Mouse (Mus musculus) liver, embryonic 13.5 days (tissue): ENCODE results near the gene Esd. TPM values are rescaled to one million over a fixed set of nuclear protein-coding genes. Genes with fewer than 3 reads are reported as not detected.

ENCODE experiments used
- ATAC-seq: fragments of 200-750 bp; cut with Nextera tagmentation; 2 replicates; pipeline ENCODE4 v1.8.0; 2017; ENCODE audit warnings: low read depth, mild to moderate bottlenecking, moderate number of reproducible peaks, moderate library complexity
- DNase-seq: peaks from one replicate; pipeline ENCODE4 v3.0.0; 2022
- H3K27ac ChIP-seq: fragments of 300-500 bp; sonication (generic); 2 replicates; pipeline ENCODE4 v1.5.1; 2015; ENCODE audit warnings: moderate library complexity, mild to moderate bottlenecking, inconsistent platforms
- H3K27me3 ChIP-seq: fragments of 300-500 bp; sonication (generic); 2 replicates; pipeline ENCODE4 v1.6.1; 2015; ENCODE audit warnings: mild to moderate bottlenecking, inconsistent platforms
- H3K36me3 ChIP-seq: fragments of 300-500 bp; sonication (generic); 2 replicates; pipeline ENCODE4 v1.6.1; 2015; ENCODE audit warnings: mild to moderate bottlenecking, inconsistent platforms
- H3K4me1 ChIP-seq: fragments of 300-500 bp; sonication (generic); replicated peaks from 2 replicates; pipeline ENCODE4 v1.6.1; 2015; ENCODE audit warnings: inconsistent platforms
- H3K4me2 ChIP-seq: fragments of 300-500 bp; sonication (generic); 2 replicates; pipeline ENCODE4 v1.6.1; 2015; ENCODE audit warnings: inconsistent platforms, mild to moderate bottlenecking, moderate library complexity
- H3K4me3 ChIP-seq: fragments of 300-500 bp; sonication (generic); replicated peaks from 2 replicates; pipeline ENCODE4 v1.5.1; 2015; ENCODE audit warnings: mild to moderate bottlenecking, inconsistent platforms
- H3K9ac ChIP-seq: fragments of 300-500 bp; sonication (generic); 2 replicates; pipeline ENCODE4 v1.6.1; 2015; ENCODE audit warnings: mild to moderate bottlenecking, inconsistent platforms
- H3K9me3 ChIP-seq: fragments of 300-500 bp; sonication (generic); replicated peaks from 2 replicates; pipeline ENCODE4 v1.6.1; 2016; ENCODE audit warnings: inconsistent platforms
- WGBS: fragments of 180-500 bp; shearing (Covaris S2); methylation state at CpG from one replicate; pipeline ENCODE4 v1.1.7; 2015; ENCODE audit not compliant: insufficient replicate concordance; 5-methylcytosine and 5-hydroxymethylcytosine counted together
- polyA plus RNA-seq: library from polyadenylated mRNA; unstranded; fragments of >200 nt; fragmentation: Nextera tagmentation; extraction: Ambion mirVana; gene quantifications from 2 replicates; pipeline ENCODE4 v1.2.1, GENCODE M21; 2015

Esd gene
- polyA plus RNA-seq: 257 and 280 TPM in 2 replicates

GRCm38 (mm10) chr14:74732079-74732783, at the start of gene Esd:
Gene Esd (plus strand): TSS chr14:74732297.
- Histone ChIP-seq H3K36me3 (peaks cover 18% of the 10 kb centered on the region), H3K9me3 (no peaks in the 10 kb centered on the region), H3K9ac (peak within 1 kb of the TSS; percentile 94), H3K4me2 (peak within 1 kb of the TSS; percentile 81), H3K27me3 (no peaks in the 10 kb centered on the region), H3K27ac (peak within 1 kb of the TSS; percentile 88), H3K4me1 (peaks cover 28% of the 10 kb centered on the region), H3K4me3 (peak within 1 kb of the TSS; percentile 93)
- ATAC-seq (peak; percentile 99), DNase-seq (peak; percentile 94)
- WGBS: under 1% methylated on average over 53 of the region's 53 CpGs

DNA sequence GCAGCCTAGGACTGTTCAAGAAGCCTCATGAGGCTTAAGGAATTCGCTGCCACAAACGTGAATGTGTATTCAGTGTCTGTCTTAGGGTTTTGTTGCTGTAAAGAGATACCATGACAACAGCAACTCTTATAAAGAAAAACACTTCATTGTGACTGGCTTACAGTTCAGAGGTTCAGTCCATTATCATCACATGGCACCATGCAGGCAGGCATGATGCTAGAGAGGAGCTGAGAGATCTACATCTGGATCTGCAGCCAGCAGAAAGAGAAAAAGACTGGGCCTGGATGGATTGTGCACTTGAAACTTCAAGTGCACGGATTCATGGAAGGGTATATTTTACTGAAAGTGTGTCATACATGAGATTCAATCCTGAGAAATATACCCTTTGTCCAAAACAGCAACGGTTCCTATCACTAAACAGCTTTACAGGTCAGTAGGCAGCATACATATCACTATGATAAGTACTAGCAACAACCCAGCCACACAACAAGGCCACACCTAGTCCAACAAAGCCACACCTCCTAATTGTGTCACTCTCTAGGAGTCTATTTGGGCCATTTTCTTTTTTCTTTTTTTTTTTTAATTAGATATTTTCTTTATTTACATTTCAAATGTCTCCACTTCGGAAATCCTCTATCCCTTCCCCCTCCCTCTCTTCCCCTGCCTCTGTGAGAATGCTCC, 47.7 kb upstream of the Esd start:
- 62% methylated on average over 5 of the region's 5 CpGs for WGBS

DNA sequence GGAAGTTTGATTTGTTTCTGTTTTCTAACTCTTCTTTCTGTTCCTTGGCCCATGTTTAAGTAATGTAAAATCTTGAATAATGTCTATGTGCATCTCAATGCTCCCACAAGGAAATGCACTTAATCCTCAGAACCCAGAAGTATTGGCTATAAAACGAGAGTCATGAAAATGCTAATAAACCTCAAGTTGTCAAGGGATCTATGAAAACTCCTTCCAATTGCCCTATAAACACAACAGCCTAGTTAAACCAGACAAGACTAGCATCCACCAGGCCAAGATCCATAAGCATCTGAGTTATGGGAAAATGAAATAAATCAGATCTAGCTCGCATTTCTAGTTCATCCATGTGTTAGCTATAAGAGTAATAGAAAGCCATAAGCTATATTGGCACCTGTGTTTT, 40.1 kb upstream of the Esd start:
- 71% methylated on average over 2 of the region's 2 CpGs for WGBS
- Histone ChIP-seq H3K27ac (no peak overlapping the region), H3K4me2 (no peak overlapping the region), H3K4me3 (no peak overlapping the region), H3K4me1 (no peaks in the 10 kb centered on the region), H3K36me3 (no peaks in the 10 kb centered on the region), H3K27me3 (no peaks in the 10 kb centered on the region), H3K9me3 (no peaks in the 10 kb centered on the region), H3K9ac (no peak overlapping the region)
- DNase-seq (no peak), ATAC-seq (no peak)

More for the DNA sequence above, 47.7 kb upstream of the Esd start:
- Histone ChIP-seq H3K27ac (no peak overlapping the region), H3K4me3 (no peak overlapping the region), H3K9me3 (no peaks in the 10 kb centered on the region), H3K36me3 (no peaks in the 10 kb centered on the region), H3K4me2 (no peak overlapping the region), H3K4me1 (peaks cover 5% of the 10 kb centered on the region; the same call in 1 of the 2 replicates), H3K9ac (no peak overlapping the region), H3K27me3 (no peaks in the 10 kb centered on the region)
- DNase-seq (no peak), ATAC-seq (peak; percentile 77)

DNA sequence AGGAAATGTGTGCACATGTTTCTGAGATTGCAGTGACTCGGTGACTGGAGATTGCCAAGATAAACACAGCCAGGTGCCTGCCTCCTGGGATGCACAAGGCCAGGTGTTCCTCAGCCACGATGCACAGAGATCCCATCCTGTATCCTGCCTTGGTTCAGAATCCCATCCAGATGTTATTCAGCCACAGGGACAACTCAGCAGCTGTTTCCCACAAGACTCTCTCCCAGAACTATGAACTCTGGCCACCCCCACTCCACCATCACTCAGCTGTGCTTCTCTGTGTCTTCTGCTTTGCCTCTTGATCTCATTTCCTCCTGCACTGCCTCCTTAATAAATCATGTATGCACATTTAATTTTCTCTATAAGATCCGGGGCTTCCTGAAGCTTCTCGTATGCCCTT, 35.3 kb upstream of the Esd start:
- no peak overlapping the region for H3K9ac ChIP-seq
- H3K4me2 ChIP-seq: no peak overlapping the region
- DNase-seq (no peak), ATAC-seq (no peak)
- no peak overlapping the region for H3K27ac ChIP-seq
- H3K9me3 ChIP-seq: no peaks in the 10 kb centered on the region
- 58% methylated on average over 4 of the region's 4 CpGs for WGBS
- peaks cover 7% of the 10 kb centered on the region for H3K4me1 ChIP-seq
- no peak overlapping the region for H3K4me3 ChIP-seq
- no peaks in the 10 kb centered on the region for H3K36me3 ChIP-seq
- H3K27me3 ChIP-seq: no peaks in the 10 kb centered on the region

DNA sequence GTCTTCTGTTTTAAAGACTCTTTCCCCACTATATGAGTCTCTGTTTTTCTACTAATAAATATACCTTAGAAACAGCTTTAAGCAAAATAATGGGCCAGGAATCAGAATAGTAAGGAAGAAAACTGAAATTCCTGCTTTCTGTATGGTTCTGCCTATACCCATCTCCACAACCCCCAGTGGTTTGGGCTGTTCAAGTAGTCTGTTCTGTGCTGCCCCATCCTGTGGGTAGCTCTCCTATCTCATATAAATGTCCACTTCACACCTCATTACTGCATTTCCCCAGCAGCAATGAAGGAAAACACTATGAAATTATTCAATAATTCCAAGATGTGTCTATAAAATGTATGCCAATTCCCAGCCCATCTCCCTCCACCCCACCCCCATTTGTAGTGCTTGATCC, 34.7 kb upstream of the Esd start:
- Histone ChIP-seq H3K9me3 (no peaks in the 10 kb centered on the region), H3K4me1 (peaks cover 7% of the 10 kb centered on the region), H3K9ac (no peak overlapping the region), H3K27ac (no peak overlapping the region), H3K4me2 (no peak overlapping the region), H3K27me3 (no peaks in the 10 kb centered on the region), H3K4me3 (no peak overlapping the region), H3K36me3 (no peaks in the 10 kb centered on the region)
- no peak for DNase-seq
- no peak for ATAC-seq

DNA sequence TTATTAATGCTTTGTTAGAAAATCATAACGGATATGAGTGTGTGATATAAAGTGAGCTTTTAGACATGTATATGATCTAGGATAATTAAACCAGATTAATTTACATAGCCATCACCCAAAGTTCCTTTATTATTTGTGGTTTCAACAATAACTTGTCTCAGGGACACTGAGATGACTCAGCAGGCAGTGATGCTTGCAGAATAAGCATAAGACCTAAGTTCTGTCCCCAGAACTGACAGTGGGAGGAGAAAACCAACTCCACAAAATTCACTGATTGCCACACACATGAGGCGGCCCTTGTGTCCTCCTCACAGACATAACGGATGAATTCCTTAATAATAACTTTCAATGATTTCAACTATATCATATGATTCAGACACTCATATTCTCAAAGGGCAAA, 32.9 kb upstream of the Esd start:
- no peak overlapping the region for H3K9ac ChIP-seq
- peaks cover 7% of the 10 kb centered on the region for H3K4me1 ChIP-seq
- no peaks in the 10 kb centered on the region for H3K27me3 ChIP-seq
- DNase-seq: no peak
- ATAC-seq: no peak
- no peaks in the 10 kb centered on the region for H3K36me3 ChIP-seq
- WGBS: 57% methylated on average over 3 of the region's 3 CpGs
- no peaks in the 10 kb centered on the region for H3K9me3 ChIP-seq
- H3K27ac ChIP-seq: no peak overlapping the region
- H3K4me2 ChIP-seq: no peak overlapping the region
- H3K4me3 ChIP-seq: no peak overlapping the region

GRCm38 (mm10) chr14:74703930-74704329, 28.2 kb upstream of the Esd start:
- H3K9ac ChIP-seq: no peak overlapping the region
- DNase-seq (no peak), ATAC-seq (no peak)
- H3K36me3 ChIP-seq: no peaks in the 10 kb centered on the region
- H3K27ac ChIP-seq: no peak overlapping the region
- no peaks in the 10 kb centered on the region for H3K27me3 ChIP-seq
- H3K4me3 ChIP-seq: no peak overlapping the region
- H3K4me1 ChIP-seq: peaks cover 7% of the 10 kb centered on the region
- H3K9me3 ChIP-seq: no peaks in the 10 kb centered on the region
- no peak overlapping the region for H3K4me2 ChIP-seq
- WGBS: 39% methylated on average over 6 of the region's 6 CpGs

GRCm38 (mm10) chr14:74709054-74709453, 23.0 kb upstream of the Esd start:
- Histone ChIP-seq H3K27me3 (no peaks in the 10 kb centered on the region), H3K27ac (no peak overlapping the region), H3K9me3 (no peaks in the 10 kb centered on the region), H3K36me3 (no peaks in the 10 kb centered on the region), H3K9ac (no peak overlapping the region), H3K4me2 (no peak overlapping the region), H3K4me3 (no peak overlapping the region), H3K4me1 (no peaks in the 10 kb centered on the region)
- WGBS: 15% methylated on average over 3 of the region's 3 CpGs
- ATAC-seq (no peak), DNase-seq (peak; percentile 24)

GRCm38 (mm10) chr14:74723541-74723940, 8.6 kb upstream of the Esd start:
- no peak for ATAC-seq
- H3K9ac ChIP-seq: no peak overlapping the region
- H3K4me2 ChIP-seq: no peak overlapping the region
- no peaks in the 10 kb centered on the region for H3K36me3 ChIP-seq
- H3K27me3 ChIP-seq: no peaks in the 10 kb centered on the region
- no peak for DNase-seq
- H3K27ac ChIP-seq: no peak overlapping the region
- no peaks in the 10 kb centered on the region for H3K4me1 ChIP-seq
- H3K4me3 ChIP-seq: no peak overlapping the region
- H3K9me3 ChIP-seq: no peaks in the 10 kb centered on the region
- 53% methylated on average over 3 of the region's 3 CpGs for WGBS

DNA sequence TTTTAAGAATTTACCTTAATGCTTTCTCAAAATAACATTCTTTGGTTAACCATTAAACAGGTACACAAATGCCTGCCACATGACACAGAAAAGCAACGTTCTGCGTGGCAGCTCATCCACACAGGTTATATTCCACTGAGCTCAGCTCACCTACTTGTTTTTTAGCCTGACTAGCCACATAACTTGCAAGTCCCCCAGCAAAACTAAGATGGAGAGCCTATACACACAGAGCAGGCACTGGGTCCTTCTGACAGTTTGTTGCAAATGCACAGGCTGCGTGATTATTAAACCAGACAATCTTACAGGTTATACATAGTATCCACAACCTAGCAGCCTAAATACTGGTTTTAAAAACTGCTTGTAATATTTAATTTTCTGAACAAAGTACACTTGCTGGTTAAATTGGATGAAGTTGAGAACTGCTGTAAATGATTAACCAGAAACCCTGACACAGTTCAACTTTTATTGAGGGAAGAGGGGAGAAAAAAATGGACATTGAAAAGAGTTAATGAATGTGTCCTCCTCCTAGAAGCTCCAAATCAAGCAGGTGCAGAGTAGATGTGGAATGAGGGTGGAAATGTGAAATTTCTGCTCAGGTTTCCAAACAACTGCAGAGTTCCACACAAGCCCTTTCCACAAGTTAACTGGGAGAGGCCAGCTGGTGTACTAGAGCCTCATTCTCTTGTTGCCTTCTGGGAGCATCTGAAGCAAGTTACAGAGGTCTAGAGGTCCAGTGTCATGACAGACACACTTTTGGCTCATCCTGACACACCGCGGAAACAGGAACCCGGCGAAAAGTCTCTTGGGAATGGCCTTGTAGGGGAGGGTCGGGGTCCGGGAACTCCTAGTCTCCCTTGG, 647 bp upstream of the Esd start:
- 27% methylated on average over 9 of the region's 9 CpGs for WGBS
- peaks cover 28% of the 10 kb centered on the region for H3K4me1 ChIP-seq
- peaks cover 11% of the 10 kb centered on the region for H3K36me3 ChIP-seq
- no peak for DNase-seq
- peak overlapping the region; percentile 93 for H3K4me3 ChIP-seq
- H3K9ac ChIP-seq: peak overlapping the region; percentile 65
- peak overlapping the region; percentile 75 for H3K27ac ChIP-seq
- H3K9me3 ChIP-seq: no peaks in the 10 kb centered on the region
- no peak for ATAC-seq
- H3K27me3 ChIP-seq: no peaks in the 10 kb centered on the region
- H3K4me2 ChIP-seq: peak overlapping the region; percentile 81

DNA sequence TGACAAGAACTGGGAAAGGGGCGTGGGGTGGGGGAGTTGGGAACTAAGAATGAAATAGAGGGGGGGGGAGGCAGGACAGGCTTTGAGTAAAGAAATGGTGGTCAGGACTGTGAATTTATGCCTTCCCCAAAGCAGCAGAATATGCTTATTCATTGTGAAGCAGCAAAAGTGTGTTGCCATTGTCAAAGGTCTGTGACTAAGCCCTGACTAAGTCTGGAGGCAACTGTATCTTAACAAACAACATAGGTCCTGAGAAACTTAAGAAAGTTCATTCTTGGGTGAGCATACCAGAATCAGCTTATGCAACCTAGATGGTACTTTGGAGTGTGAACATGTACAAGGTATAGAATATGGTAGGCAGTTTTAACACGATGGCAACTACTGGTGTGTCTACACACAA, 1.3 kb downstream of the Esd start:
- no peaks in the 10 kb centered on the region for H3K27me3 ChIP-seq
- no peaks in the 10 kb centered on the region for H3K9me3 ChIP-seq
- H3K4me1 ChIP-seq: peaks cover 28% of the 10 kb centered on the region
- H3K9ac ChIP-seq: peak overlapping the region; percentile 94
- ATAC-seq (no peak), DNase-seq (peak; percentile 38)
- H3K4me2 ChIP-seq: peak overlapping the region; percentile 81
- H3K36me3 ChIP-seq: peaks cover 29% of the 10 kb centered on the region
- peak overlapping the region; percentile 75 for H3K27ac ChIP-seq
- 51% methylated on average over 2 of the region's 2 CpGs for WGBS
- H3K4me3 ChIP-seq: peak overlapping the region; percentile 93
